Mouse (Mus musculus) midbrain, embryonic 16.5 days (tissue): ENCODE measurements at regions not wholly inside any gene's neighbourhood (a gene's known extent, or its start where the extent isn't known, plus 50 kb on each side); places are given as distances from the start of the nearest gene placed in this dataset.

Source experiments
- ATAC-seq: fragments of 200-750 bp; cut with Nextera tagmentation; 2 replicates; pipeline ENCODE4 v1.8.0; 2017; ENCODE audit warnings: moderate TSS enrichment
- H3K27ac ChIP-seq: fragments of 300-500 bp; sonication (generic); 2 replicates; pipeline ENCODE4 v1.5.1; 2014; ENCODE audit warnings: mild to moderate bottlenecking, low read length, mixed read lengths
- H3K27me3 ChIP-seq: fragments of 300-500 bp; sonication (generic); 2 replicates; pipeline ENCODE4 v1.6.1; 2014; ENCODE audit warnings: low read depth, low read length, mixed read lengths; ENCODE audit not compliant: control insufficient read depth, insufficient read depth
- H3K36me3 ChIP-seq: fragments of 300-500 bp; sonication (generic); 2 replicates; pipeline ENCODE4 v1.6.1; 2014; ENCODE audit warnings: mild to moderate bottlenecking, low read length, moderate library complexity, mixed read lengths; ENCODE audit not compliant: control insufficient read depth, insufficient read depth
- H3K4me1 ChIP-seq: fragments of 300-500 bp; sonication (generic); 2 replicates; pipeline ENCODE4 v1.6.1; 2014; ENCODE audit warnings: mild to moderate bottlenecking, low read length, mixed read lengths; ENCODE audit not compliant: control insufficient read depth, insufficient read depth
- H3K4me2 ChIP-seq: fragments of 300-500 bp; sonication (generic); 2 replicates; pipeline ENCODE4 v1.6.1; 2014; ENCODE audit warnings: mild to moderate bottlenecking, low read length, mixed read lengths
- H3K4me3 ChIP-seq: fragments of 300-500 bp; sonication (generic); 2 replicates; pipeline ENCODE4 v1.5.1; 2014; ENCODE audit warnings: low read depth, mild to moderate bottlenecking, low read length, moderate library complexity, mixed read lengths
- H3K9ac ChIP-seq: fragments of 300-500 bp; sonication (generic); 2 replicates; pipeline ENCODE4 v1.6.1; 2014; ENCODE audit warnings: low read depth, low read length, mixed read lengths
- H3K9me3 ChIP-seq: fragments of 300-500 bp; sonication (generic); replicated peaks from 2 replicates; pipeline ENCODE4 v1.6.1; 2014; ENCODE audit warnings: mild to moderate bottlenecking, low read length, mixed read lengths; ENCODE audit not compliant: control insufficient read depth, poor library complexity, severe bottlenecking
- WGBS: fragments of 180-500 bp; shearing (Covaris S2); extraction: QIAGEN DNeasy Blood & Tissue Kit; methylation state at CpG from one replicate; pipeline ENCODE4 v1.1.7; 2014; 5-methylcytosine and 5-hydroxymethylcytosine counted together

DNA sequence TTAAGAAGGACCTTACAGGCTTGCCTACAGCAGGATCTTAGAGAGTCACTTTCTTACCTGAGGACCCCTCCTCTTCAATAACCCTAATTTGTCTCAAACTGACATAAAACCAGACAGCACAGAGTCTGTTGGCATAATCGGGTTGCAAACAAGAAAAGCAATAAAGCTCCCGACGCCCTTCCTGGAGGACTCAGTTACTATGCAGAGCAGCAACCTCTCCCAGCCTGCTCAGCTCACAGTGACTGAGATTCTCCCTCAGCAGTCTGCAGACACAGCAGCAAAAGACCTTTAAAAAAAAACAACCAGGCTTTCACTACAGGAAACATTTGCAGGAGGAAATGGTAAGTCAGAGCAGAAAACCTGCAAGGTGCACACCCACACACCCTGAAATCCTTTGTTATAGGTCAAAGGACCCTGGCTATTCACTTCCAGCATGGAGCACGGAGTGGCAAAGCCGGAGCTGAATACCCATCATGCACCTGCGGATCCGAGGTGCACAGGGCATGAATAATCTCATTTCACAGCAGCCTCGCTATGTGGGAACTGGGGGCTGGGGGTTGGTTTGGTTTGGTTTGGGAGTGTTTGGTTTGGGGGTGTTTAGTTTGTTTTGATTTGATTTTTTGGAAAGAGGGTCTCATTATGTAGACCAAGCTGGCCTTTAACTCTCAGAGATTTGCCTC lies 97.6 kb downstream of the Tbx19 start:
- no peaks in the 10 kb centered on the region for H3K9me3 ChIP-seq
- H3K9ac ChIP-seq = 0 out of 2 replicates have a peak overlapping the region, but pooled peaks have one; percentile 35
- 30% methylated on average over 8 of the region's 8 CpGs for WGBS
- 0 out of 2 replicates have a peak, but pooled peaks cover 3% of the 10 kb centered on the region for H3K4me1 ChIP-seq
- H3K27me3 ChIP-seq = no peaks in the 10 kb centered on the region
- 0 out of 2 replicates have a peak overlapping the region, but pooled peaks have one; percentile 3 for H3K4me2 ChIP-seq
- no peaks in the 10 kb centered on the region for H3K36me3 ChIP-seq
- no peak overlapping the region for H3K4me3 ChIP-seq
- H3K27ac ChIP-seq = peak overlapping the region; percentile 31; the same call in 1 of the 2 replicates
- ATAC-seq = peak; percentile 59; the same call in 1 of the 2 replicates

DNA sequence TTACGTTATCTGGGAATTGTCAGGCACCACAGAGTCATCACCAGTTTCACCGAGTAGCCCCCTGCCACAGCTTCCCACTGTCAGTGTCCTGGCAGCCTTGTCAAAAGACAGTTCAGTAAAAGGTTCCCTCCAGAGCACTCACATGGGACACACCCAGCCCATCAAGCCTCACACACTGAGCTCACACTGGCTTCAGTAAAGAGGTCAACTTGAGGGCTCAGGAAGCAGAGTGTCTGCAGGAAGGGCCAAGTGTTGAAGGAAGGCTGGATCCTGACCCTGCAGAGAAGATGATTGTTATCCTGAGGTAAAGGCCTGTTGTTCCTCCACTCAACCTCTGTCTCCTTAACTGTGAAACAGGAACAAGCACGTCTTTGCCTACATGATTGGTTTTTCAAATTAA lies 99.2 kb downstream of the Tbx19 start:
- Histone ChIP-seq H3K36me3 (no peaks in the 10 kb centered on the region), H3K27ac (no peak overlapping the region), H3K4me1 (0 out of 2 replicates have a peak, but pooled peaks cover 3% of the 10 kb centered on the region), H3K9ac (no peak overlapping the region), H3K4me3 (no peak overlapping the region), H3K27me3 (no peaks in the 10 kb centered on the region), H3K4me2 (no peak overlapping the region), H3K9me3 (no peaks in the 10 kb centered on the region)
- WGBS = 83% methylated on average over 3 of the region's 3 CpGs
- no peak for ATAC-seq

DNA sequence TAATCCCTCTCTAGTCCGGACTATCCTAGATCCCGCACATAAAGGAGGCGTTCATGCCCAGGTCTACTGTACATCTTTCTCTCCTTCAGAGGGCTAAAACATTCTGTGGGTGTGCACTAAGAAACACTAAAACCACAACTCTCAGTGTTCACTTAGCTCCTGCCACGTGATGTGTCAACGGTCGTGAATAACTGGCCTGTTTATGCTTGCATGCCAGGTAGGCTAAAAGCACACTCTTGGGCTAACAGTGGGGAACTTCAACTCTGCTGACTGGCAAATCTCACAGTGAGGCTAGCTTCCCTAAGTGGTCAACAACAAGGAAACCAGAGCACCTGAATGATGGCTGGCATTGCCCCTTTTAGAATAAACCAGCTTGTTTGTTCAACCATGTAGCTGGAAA lies 106.3 kb downstream of the Tbx19 start:
- H3K4me1 ChIP-seq = no peaks in the 10 kb centered on the region
- H3K36me3 ChIP-seq = no peaks in the 10 kb centered on the region
- no peak for ATAC-seq
- H3K27ac ChIP-seq = no peak overlapping the region
- H3K9ac ChIP-seq = no peak overlapping the region
- no peak overlapping the region for H3K4me3 ChIP-seq
- H3K27me3 ChIP-seq = no peaks in the 10 kb centered on the region
- H3K4me2 ChIP-seq = no peak overlapping the region
- WGBS = 68% methylated on average over 6 of the region's 6 CpGs
- no peaks in the 10 kb centered on the region for H3K9me3 ChIP-seq

DNA sequence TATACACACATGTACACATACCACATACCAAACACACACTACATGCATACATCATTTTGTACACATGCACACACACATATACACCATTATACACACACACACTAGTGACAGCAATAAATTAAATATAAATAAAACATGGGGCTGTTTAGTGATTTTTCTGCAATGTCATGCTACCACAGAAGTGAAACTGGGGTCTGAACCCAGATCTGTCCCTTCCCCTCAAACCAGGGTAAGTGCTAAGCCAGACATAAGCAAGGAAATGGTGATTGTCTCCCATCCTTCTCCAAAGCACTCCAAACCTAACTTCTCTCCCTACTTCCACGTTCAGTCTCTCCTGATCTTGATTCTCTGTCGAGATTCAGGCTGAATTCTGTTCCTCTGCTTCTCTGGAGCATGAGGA lies 109.3 kb downstream of the Tbx19 start:
- Histone ChIP-seq H3K9ac (no peak overlapping the region), H3K4me1 (peaks cover 4% of the 10 kb centered on the region), H3K27ac (no peak overlapping the region), H3K9me3 (no peaks in the 10 kb centered on the region), H3K4me2 (no peak overlapping the region), H3K4me3 (no peak overlapping the region), H3K27me3 (no peaks in the 10 kb centered on the region), H3K36me3 (no peaks in the 10 kb centered on the region)
- WGBS = 69% methylated on average over 2 of the region's 2 CpGs
- no peak for ATAC-seq

DNA sequence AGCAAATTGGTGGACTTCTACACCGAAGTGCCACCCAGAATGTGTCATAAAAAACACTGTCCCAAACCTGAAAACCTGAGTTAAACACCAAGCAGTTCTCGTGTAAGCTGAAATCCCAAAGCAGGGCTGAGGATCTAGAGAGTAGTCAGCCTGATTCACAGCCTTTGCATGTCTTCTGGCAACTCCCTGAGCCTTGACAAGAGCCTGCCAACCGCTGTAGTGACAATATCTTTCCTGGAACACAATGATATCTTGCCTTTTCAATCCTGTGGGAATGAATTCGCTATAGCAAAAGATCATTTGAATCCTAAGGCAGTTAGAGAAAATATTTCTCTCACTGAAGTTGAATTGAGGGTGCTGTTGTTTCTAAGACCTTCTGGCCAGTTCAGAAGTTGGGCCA lies 110.4 kb downstream of the Tbx19 start:
- H3K4me2 ChIP-seq = no peak overlapping the region
- H3K27ac ChIP-seq = no peak overlapping the region
- H3K4me1 ChIP-seq = peaks cover 9% of the 10 kb centered on the region
- 88% methylated on average over 4 of the region's 4 CpGs for WGBS
- no peaks in the 10 kb centered on the region for H3K36me3 ChIP-seq
- H3K27me3 ChIP-seq = no peaks in the 10 kb centered on the region
- H3K9me3 ChIP-seq = no peaks in the 10 kb centered on the region
- H3K9ac ChIP-seq = no peak overlapping the region
- no peak for ATAC-seq
- H3K4me3 ChIP-seq = no peak overlapping the region

DNA sequence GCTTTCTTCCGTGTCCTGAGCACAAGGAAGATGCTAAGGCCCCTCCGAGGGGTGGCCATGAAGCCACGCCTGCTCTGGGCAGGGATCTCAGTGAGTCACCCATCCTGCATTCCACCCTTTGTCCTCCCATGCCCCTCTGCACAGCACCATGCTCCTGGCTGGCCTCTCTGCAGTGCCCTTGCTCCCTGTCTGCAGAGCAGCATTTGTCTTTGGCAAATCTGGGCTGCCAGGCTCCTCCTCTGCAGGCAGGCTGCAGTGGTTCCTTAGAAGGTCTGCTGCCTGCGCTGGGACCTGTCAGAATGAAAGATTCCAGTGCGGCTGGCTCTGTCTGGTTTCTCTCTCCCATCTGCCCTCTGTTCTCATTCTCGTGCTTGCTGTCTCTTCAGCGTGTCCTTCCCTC lies 111.3 kb upstream of the Xcl1 start:
- 18% methylated on average over 7 of the region's 7 CpGs for WGBS
- Histone ChIP-seq H3K9me3 (no peaks in the 10 kb centered on the region), H3K4me1 (peaks cover 20% of the 10 kb centered on the region), H3K36me3 (no peaks in the 10 kb centered on the region), H3K27me3 (no peaks in the 10 kb centered on the region), H3K27ac (peak overlapping the region; percentile 70), H3K4me2 (no peak overlapping the region), H3K4me3 (no peak overlapping the region), H3K9ac (peak overlapping the region; percentile 61)
- ATAC-seq = peak; percentile 61

DNA sequence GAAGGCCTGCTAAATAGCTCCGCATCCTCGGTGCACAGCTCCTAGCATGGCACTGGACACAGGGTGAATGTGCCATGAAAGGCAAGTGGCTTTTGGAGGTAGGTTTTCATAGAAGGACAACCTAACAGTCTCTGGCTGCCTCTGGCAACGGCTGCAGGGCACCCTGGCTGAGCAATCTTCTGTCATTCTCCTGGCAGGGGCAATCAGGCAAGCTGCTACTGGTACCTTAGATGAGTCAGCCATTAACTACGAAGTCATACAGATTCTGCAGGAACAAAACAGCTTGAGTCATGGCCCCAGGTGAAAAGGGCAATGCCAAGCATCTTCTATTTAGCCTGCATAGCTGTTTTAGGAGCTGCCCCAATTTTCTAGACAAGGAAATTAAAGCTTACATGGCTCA lies 110.7 kb upstream of the Xcl1 start:
- Histone ChIP-seq H3K4me3 (no peak overlapping the region), H3K9me3 (no peaks in the 10 kb centered on the region), H3K27ac (peak overlapping the region; percentile 70; the same call in 1 of the 2 replicates), H3K4me1 (peaks cover 20% of the 10 kb centered on the region), H3K36me3 (no peaks in the 10 kb centered on the region), H3K9ac (no peak overlapping the region), H3K4me2 (no peak overlapping the region), H3K27me3 (no peaks in the 10 kb centered on the region)
- peak; percentile 30; the same call in 1 of the 2 replicates for ATAC-seq
- WGBS = 61% methylated on average over 4 of the region's 4 CpGs

DNA sequence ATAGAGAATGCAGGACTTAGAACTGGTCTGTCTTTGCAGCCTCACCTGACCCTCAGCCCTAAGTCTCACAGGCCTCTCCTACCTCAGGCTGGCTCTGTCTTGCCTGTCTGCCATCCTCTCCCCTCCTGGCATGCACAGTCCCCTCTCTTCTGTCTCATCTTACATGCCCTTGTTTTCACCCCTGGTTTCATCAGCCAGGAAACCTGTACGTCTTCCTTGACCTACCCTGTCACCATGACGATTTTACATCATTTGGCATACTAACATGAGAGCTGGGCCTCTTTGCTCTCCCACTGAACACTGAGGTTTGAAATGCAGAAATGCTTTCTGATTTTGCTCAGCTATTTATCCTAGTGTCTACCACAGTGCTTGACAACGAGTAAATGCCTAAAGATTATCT lies 108.0 kb upstream of the Xcl1 start:
- Histone ChIP-seq H3K36me3 (no peaks in the 10 kb centered on the region), H3K27ac (no peak overlapping the region)
- ATAC-seq = no peak

DNA sequence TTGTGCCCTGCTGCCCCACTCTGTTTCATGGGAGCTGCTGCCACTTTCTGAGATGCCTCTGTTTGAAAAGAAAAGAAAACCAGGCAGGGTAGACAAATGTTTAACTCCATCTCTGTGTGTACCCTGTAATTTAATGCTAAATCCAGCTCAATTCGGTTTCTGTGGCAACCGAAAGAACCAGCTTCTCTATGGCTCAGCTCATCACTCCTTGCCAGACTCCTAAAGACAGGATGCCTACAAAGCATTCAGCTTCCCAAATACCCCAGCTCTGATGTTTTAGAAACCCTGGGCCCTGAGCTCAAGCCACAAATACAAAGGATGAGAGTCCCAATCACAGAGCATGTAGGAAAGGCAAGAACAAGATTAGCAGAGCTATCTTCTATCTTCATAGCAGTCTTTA lies 106.8 kb upstream of the Xcl1 start:
- peak; percentile 73 for ATAC-seq
- no peak overlapping the region for H3K4me2 ChIP-seq
- WGBS = 36% methylated on average over 2 of the region's 2 CpGs
- H3K4me1 ChIP-seq = peaks cover 20% of the 10 kb centered on the region
- peak overlapping the region; percentile 64 for H3K27ac ChIP-seq
- H3K27me3 ChIP-seq = no peaks in the 10 kb centered on the region
- no peak overlapping the region for H3K4me3 ChIP-seq
- H3K9me3 ChIP-seq = no peaks in the 10 kb centered on the region
- no peak overlapping the region for H3K9ac ChIP-seq
- H3K36me3 ChIP-seq = no peaks in the 10 kb centered on the region

More for the DNA sequence above, 108.0 kb upstream of the Xcl1 start:
- H3K9me3 ChIP-seq = no peaks in the 10 kb centered on the region
- H3K27me3 ChIP-seq = no peaks in the 10 kb centered on the region
- H3K4me3 ChIP-seq = no peak overlapping the region
- peaks cover 20% of the 10 kb centered on the region for H3K4me1 ChIP-seq
- H3K9ac ChIP-seq = no peak overlapping the region
- 56% methylated on average over 3 of the region's 3 CpGs for WGBS
- H3K4me2 ChIP-seq = no peak overlapping the region
